Mouse (Mus musculus): Measurements from ENCODE around the gene Flt4. TPM values are rescaled to one million over a fixed set of nuclear protein-coding genes. Genes with fewer than 3 reads are reported as not detected.

Gene Flt4
- polyA plus RNA-seq, 1 experiment: 8.6 TPM

DNA sequence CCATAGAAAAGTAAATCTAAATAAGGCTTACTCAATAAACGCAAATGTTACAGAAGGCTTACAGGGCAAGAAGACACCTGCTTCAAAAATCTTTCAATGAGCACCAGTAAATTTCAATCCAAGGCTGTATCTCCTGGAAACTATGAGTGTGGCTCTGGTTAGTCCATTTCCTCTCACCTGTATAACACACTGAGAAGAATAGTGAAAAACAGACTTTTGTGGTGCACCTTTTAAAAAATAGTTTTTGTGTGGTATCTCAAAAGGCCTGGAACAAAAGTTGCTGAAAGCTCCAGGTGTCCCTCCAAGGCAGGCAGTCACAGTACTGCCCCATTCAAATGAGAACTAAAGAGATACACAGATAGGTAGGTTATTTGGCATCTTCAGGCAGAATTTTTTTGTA lies 90.0 kb downstream of the Flt4 start:
- Histone ChIP-seq H3K27ac (ENCODE audit: insufficient read depth, low read depth, low read length) (no peak overlapping the region), H3K27me3 (ENCODE audit: control insufficient read depth, insufficient read depth, low read length) (no peaks in the 10 kb centered on the region), H3K4me3 (ENCODE audit: low read depth, low read length) (no peak overlapping the region), H3K36me3 (ENCODE audit: control insufficient read depth, insufficient read depth, low read length) (peaks cover 25% of the 10 kb centered on the region), H3K4me1 (ENCODE audit: control insufficient read depth, insufficient read depth, insufficient read length, low read length) (peaks cover 2% of the 10 kb centered on the region; the same call in 1 of the 2 replicates)
- TF ChIP-seq POLR2A (IDR thresholded peaks at IDR 0.05; ENCODE audit: low read depth, low read length) (no peak), CTCF (IDR thresholded peaks at IDR 0.05; ENCODE audit: extremely low read depth, insufficient read length, insufficient replicate concordance, low read depth, low read length) (no peak)
- 88% methylated on average over 1 of the region's 1 CpGs for WGBS

DNA sequence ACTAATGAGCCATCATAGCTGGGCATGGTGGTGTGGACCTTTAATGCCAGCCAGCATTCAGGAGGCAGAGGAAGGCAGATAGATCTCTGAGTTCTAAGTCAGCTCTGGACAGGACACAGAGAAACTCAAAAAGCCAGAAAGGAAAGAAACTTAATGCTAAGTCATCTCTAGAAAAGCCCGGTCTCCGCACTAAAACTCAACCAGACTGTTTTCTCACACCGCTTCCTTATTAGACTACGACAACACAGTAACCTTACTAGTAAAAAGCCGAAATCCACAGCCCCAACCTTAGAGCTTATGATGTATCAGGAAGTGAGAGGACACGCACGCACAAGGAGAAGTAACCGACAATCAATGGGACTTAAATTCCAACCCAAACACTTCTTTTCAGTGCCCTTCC lies 93.0 kb downstream of the Flt4 start:
- Histone ChIP-seq H3K27ac (ENCODE audit: insufficient read depth, low read depth, low read length) (no peak overlapping the region), H3K36me3 (ENCODE audit: control insufficient read depth, insufficient read depth, low read length) (peaks cover 25% of the 10 kb centered on the region), H3K4me1 (ENCODE audit: control insufficient read depth, insufficient read depth, insufficient read length, low read length) (peaks cover 2% of the 10 kb centered on the region; the same call in 1 of the 2 replicates), H3K4me3 (ENCODE audit: low read depth, low read length) (no peak overlapping the region), H3K27me3 (ENCODE audit: control insufficient read depth, insufficient read depth, low read length) (no peaks in the 10 kb centered on the region)
- WGBS: 92% methylated on average over 8 of the region's 8 CpGs
- TF ChIP-seq POLR2A (IDR thresholded peaks at IDR 0.05; ENCODE audit: low read depth, low read length) (no peak), CTCF (IDR thresholded peaks at IDR 0.05; ENCODE audit: extremely low read depth, insufficient read length, insufficient replicate concordance, low read depth, low read length) (no peak)

Other genes starting within 250 kb of the Flt4 start
- gene Olfr1389, start 186.2 kb upstream of the Flt4 start, polyA plus RNA-seq (2012; rRNA removed): not detected in 2 replicates
- gene Olfr1388, start 172.6 kb upstream of the Flt4 start, polyA plus RNA-seq (2012; rRNA removed): 0.19 and 0.27 TPM in 2 replicates
- gene Olfr1387, start 153.9 kb upstream of the Flt4 start, polyA plus RNA-seq (2012; rRNA removed): not detected in 2 replicates
- gene Olfr1386, start 144.2 kb upstream of the Flt4 start, polyA plus RNA-seq (2012; rRNA removed): not detected in 2 replicates
- not detected in 2 replicates for gene Olfr1385, start 120.2 kb upstream of the Flt4 start, polyA plus RNA-seq (2012; rRNA removed)
- gene Olfr1384, start 102.5 kb upstream of the Flt4 start, polyA plus RNA-seq (2012; rRNA removed): not detected in 2 replicates
- not detected in 2 replicates for gene Olfr1383, start 89.6 kb upstream of the Flt4 start, polyA plus RNA-seq (2012; rRNA removed)
- gene Olfr1382, start 81.0 kb upstream of the Flt4 start, polyA plus RNA-seq (2012; rRNA removed): not detected in 2 replicates
- gene Olfr1381, start 65.8 kb upstream of the Flt4 start, polyA plus RNA-seq (2012; rRNA removed): not detected in 2 replicates
- not detected in 2 replicates for gene Olfr1380, start 52.4 kb upstream of the Flt4 start, polyA plus RNA-seq (2012; rRNA removed)
- 3.4 and 19.7 TPM in 2 replicates for gene Scgb3a1, start 54.3 kb downstream of the Flt4 start, polyA plus RNA-seq (2012; rRNA removed)
- 2.7 and 5.1 TPM in 2 replicates for gene Cnot6, start 103.5 kb downstream of the Flt4 start, polyA plus RNA-seq (2012; rRNA removed)
- 0.48 and 0.71 TPM in 2 replicates for gene Gfpt2, start 184.9 kb downstream of the Flt4 start, polyA plus RNA-seq (2012; rRNA removed)
- gene Mapk9, start 237.5 kb downstream of the Flt4 start, polyA plus RNA-seq (2012; rRNA removed): 4.4 and 6.4 TPM in 2 replicates

All from small intestine, adult 2 months (tissue).